Mouse (Mus musculus) limb, embryonic 14.5 days (tissue): Measurements from ENCODE around the gene Crot. TPM values are rescaled to one million over a fixed set of nuclear protein-coding genes. Genes with fewer than 3 reads are reported as not detected.

ENCODE experiments used
- ATAC-seq: fragments of 200-750 bp; cut with Nextera tagmentation; 2 replicates; pipeline ENCODE4 v1.8.0; 2017; ENCODE audit warnings: low read depth, moderate number of reproducible peaks, moderate TSS enrichment; ENCODE audit not compliant: low FRiP score
- DNase-seq: peaks from one replicate; pipeline ENCODE4 v3.0.0-alpha.2; 2015; ENCODE audit warnings: low spot score
- H3K27ac ChIP-seq: fragments of 300-500 bp; sonication (generic); replicated peaks from 2 replicates; pipeline ENCODE4 v1.5.1; 2014; ENCODE audit warnings: low read depth, mild to moderate bottlenecking, low read length, moderate library complexity, mixed read lengths
- H3K27me3 ChIP-seq: fragments of 300-500 bp; sonication (generic); 2 replicates; pipeline ENCODE4 v1.6.1; 2014; ENCODE audit warnings: low read length, mixed read lengths; ENCODE audit not compliant: control insufficient read depth, insufficient read depth
- H3K36me3 ChIP-seq: fragments of 300-500 bp; sonication (generic); 2 replicates; pipeline ENCODE4 v1.6.1; 2014; ENCODE audit warnings: mild to moderate bottlenecking, low read length, moderate library complexity, mixed read lengths; ENCODE audit not compliant: control insufficient read depth, insufficient read depth
- H3K4me1 ChIP-seq: fragments of 300-500 bp; sonication (generic); 2 replicates; pipeline ENCODE4 v1.6.1; 2014; ENCODE audit warnings: antibody characterized with exemption, low read length, mixed read lengths; ENCODE audit not compliant: control insufficient read depth, insufficient read depth
- H3K4me2 ChIP-seq: fragments of 300-500 bp; sonication (generic); replicated peaks from 2 replicates; pipeline ENCODE4 v1.6.1; 2014; ENCODE audit warnings: low read depth, mild to moderate bottlenecking, low read length, moderate library complexity; ENCODE audit not compliant: severe bottlenecking
- H3K4me3 ChIP-seq: fragments of 300-500 bp; sonication (generic); replicated peaks from 2 replicates; pipeline ENCODE4 v1.5.1; 2014; ENCODE audit warnings: low read length
- H3K9ac ChIP-seq: fragments of 300-500 bp; sonication (generic); 2 replicates; pipeline ENCODE4 v1.6.1; 2014; ENCODE audit warnings: mild to moderate bottlenecking, low read depth, low read length, moderate library complexity; ENCODE audit not compliant: severe bottlenecking
- H3K9me3 ChIP-seq: fragments of 300-500 bp; sonication (generic); 2 replicates; pipeline ENCODE4 v1.6.1; 2016; ENCODE audit warnings: low read length; ENCODE audit not compliant: control insufficient read depth
- POLR2A ChIP-seq: fragments of 200-500 bp; IDR thresholded peaks from 2 replicates; pipeline ENCODE4 v1.8.0; 2012; ENCODE audit warnings: inconsistent platforms, mild to moderate bottlenecking, moderate library complexity, borderline replicate concordance; ENCODE audit not compliant: insufficient read depth, insufficient read length; ENCODE audit errors: extremely low read depth
- WGBS: fragments of 180-500 bp; shearing (Covaris S2); extraction: QIAGEN DNeasy Blood & Tissue Kit; methylation state at CpG from one replicate; pipeline ENCODE4 v1.1.7; 2014; 5-methylcytosine and 5-hydroxymethylcytosine counted together
- polyA plus RNA-seq, 2 experiments: library from polyadenylated mRNA; depleted of rRNA in 1 of 2; stranded (reverse) in 1 of 2; unstranded in 1 of 2; fragments of >200 nt; fragmentation: Nextera tagmentation in 1 of 2; extraction: Ambion mirVana in 1 of 2; gene quantifications; 2 replicates each; pipeline versions ENCODE4 v1.2.1 to v1.2.3; 2012 to 2014

Crot gene
- polyA plus RNA-seq, 2 experiments, result 22.8 to 41.0 TPM

GRCm38 (mm10) chr5:9040665-9041215 is 43.6 kb upstream of the Crot start:
- Histone ChIP-seq H3K4me1 (no peaks in the 10 kb centered on the region), H3K9me3 (no peaks in the 10 kb centered on the region), H3K36me3 (no peaks in the 10 kb centered on the region), H3K4me3 (no peak overlapping the region), H3K27me3 (no peaks in the 10 kb centered on the region), H3K4me2 (no peak overlapping the region), H3K27ac (no peak overlapping the region), H3K9ac (no peak overlapping the region)
- WGBS, result 77% methylated on average over 3 of the region's 3 CpGs
- ATAC-seq, result no peak
- no peak for TF ChIP-seq POLR2A
- DNase-seq, result no peak

GRCm38 (mm10) chr5:9039978-9040377 is 42.9 kb upstream of the Crot start:
- Histone ChIP-seq H3K4me3 (no peak overlapping the region), H3K27ac (no peak overlapping the region), H3K27me3 (no peaks in the 10 kb centered on the region), H3K4me1 (no peaks in the 10 kb centered on the region), H3K36me3 (no peaks in the 10 kb centered on the region), H3K9me3 (no peaks in the 10 kb centered on the region), H3K4me2 (no peak overlapping the region), H3K9ac (no peak overlapping the region)
- WGBS, result 66% methylated on average over 7 of the region's 7 CpGs
- no peak for TF ChIP-seq POLR2A
- ATAC-seq (no peak), DNase-seq (no peak)

GRCm38 (mm10) chr5:9037292-9037691 is 40.2 kb upstream of the Crot start:
- no peaks in the 10 kb centered on the region for H3K9me3 ChIP-seq
- DNase-seq, result no peak
- H3K4me3 ChIP-seq, result no peak overlapping the region
- no peak overlapping the region for H3K4me2 ChIP-seq
- H3K27me3 ChIP-seq, result no peaks in the 10 kb centered on the region
- H3K9ac ChIP-seq, result no peak overlapping the region
- no peaks in the 10 kb centered on the region for H3K4me1 ChIP-seq
- 68% methylated on average over 4 of the region's 4 CpGs for WGBS
- ATAC-seq, result no peak
- no peak for TF ChIP-seq POLR2A
- H3K27ac ChIP-seq, result no peak overlapping the region
- no peaks in the 10 kb centered on the region for H3K36me3 ChIP-seq

- H3K4me3 ChIP-seq, result no peak overlapping the region
- no peak for TF ChIP-seq POLR2A
- H3K27ac ChIP-seq, result no peak overlapping the region
- no peak for DNase-seq
- H3K36me3 ChIP-seq, result no peaks in the 10 kb centered on the region
- H3K9ac ChIP-seq, result no peak overlapping the region
- ATAC-seq, result no peak
- H3K4me2 ChIP-seq, result no peak overlapping the region
- H3K27me3 ChIP-seq, result no peaks in the 10 kb centered on the region
- no peaks in the 10 kb centered on the region for H3K4me1 ChIP-seq
- 89% methylated on average over 4 of the region's 4 CpGs for WGBS
- no peaks in the 10 kb centered on the region for H3K9me3 ChIP-seq
Measured at GRCm38 (mm10) chr5:9035457-9035856, 38.3 kb upstream of the Crot start.

GRCm38 (mm10) chr5:9034535-9034934 is 37.4 kb upstream of the Crot start:
- DNase-seq (no peak), ATAC-seq (no peak)
- no peaks in the 10 kb centered on the region for H3K9me3 ChIP-seq
- H3K27me3 ChIP-seq, result no peaks in the 10 kb centered on the region
- TF ChIP-seq POLR2A, result no peak
- no peak overlapping the region for H3K9ac ChIP-seq
- H3K4me2 ChIP-seq, result no peak overlapping the region
- no peak overlapping the region for H3K27ac ChIP-seq
- H3K4me3 ChIP-seq, result no peak overlapping the region
- 86% methylated on average over 9 of the region's 9 CpGs for WGBS
- no peaks in the 10 kb centered on the region for H3K36me3 ChIP-seq
- no peaks in the 10 kb centered on the region for H3K4me1 ChIP-seq

- Histone ChIP-seq H3K4me2 (no peak overlapping the region), H3K9me3 (no peaks in the 10 kb centered on the region), H3K4me3 (no peak overlapping the region), H3K9ac (no peak overlapping the region), H3K4me1 (no peaks in the 10 kb centered on the region), H3K36me3 (no peaks in the 10 kb centered on the region), H3K27me3 (no peaks in the 10 kb centered on the region), H3K27ac (no peak overlapping the region)
- DNase-seq (no peak), ATAC-seq (no peak)
- 89% methylated on average over 5 of the region's 5 CpGs for WGBS
- TF ChIP-seq POLR2A, result no peak
Measured at GRCm38 (mm10) chr5:9033843-9034242, 36.7 kb upstream of the Crot start.
